Mouse (Mus musculus) neural tube, embryonic 11.5 days (tissue): ENCODE measurements at regions not wholly inside any gene's neighbourhood (a gene's known extent, or its start where the extent isn't known, plus 50 kb on each side); places are given as distances from the start of the nearest gene placed in this dataset.
"Not testable (repeated sequence)": the region's sequence is repeated elsewhere in the genome, so short reads cannot be mapped to it uniquely, and the experiment has no call there.

Experiments
- ATAC-seq: fragments of 200-750 bp; cut with Nextera tagmentation; 2 replicates; pipeline ENCODE4 v1.8.0; 2017; ENCODE audit warnings: moderate number of reproducible peaks, mild to moderate bottlenecking, moderate TSS enrichment, moderate library complexity; ENCODE audit not compliant: insufficient read depth, low FRiP score, low TSS enrichment
- DNase-seq: peaks from one replicate; pipeline ENCODE4 v3.0.0-alpha.2; 2015; ENCODE audit warnings: low spot score
- H3K27ac ChIP-seq: fragments of 300-500 bp; sonication (generic); 2 replicates; pipeline ENCODE4 v1.5.1; 2014; ENCODE audit warnings: low read depth, mild to moderate bottlenecking, low read length
- H3K27me3 ChIP-seq: fragments of 300-500 bp; sonication (generic); 2 replicates; pipeline ENCODE4 v1.6.1; 2014; ENCODE audit warnings: mild to moderate bottlenecking, low read length, mixed read lengths; ENCODE audit not compliant: control insufficient read depth, insufficient read depth
- H3K36me3 ChIP-seq: fragments of 300-500 bp; sonication (generic); 2 replicates; pipeline ENCODE4 v1.6.1; 2014; ENCODE audit warnings: mild to moderate bottlenecking, low read length, moderate library complexity, mixed read lengths; ENCODE audit not compliant: control insufficient read depth, insufficient read depth
- H3K4me1 ChIP-seq: fragments of 300-500 bp; sonication (generic); 2 replicates; pipeline ENCODE4 v1.6.1; 2014; ENCODE audit warnings: low read length, mixed read lengths; ENCODE audit not compliant: control insufficient read depth, insufficient read depth
- H3K4me2 ChIP-seq: fragments of 300-500 bp; sonication (generic); 2 replicates; pipeline ENCODE4 v1.6.1; 2014; ENCODE audit warnings: low read depth, mild to moderate bottlenecking, moderate library complexity
- H3K4me3 ChIP-seq: fragments of 300-500 bp; sonication (generic); 2 replicates; pipeline ENCODE4 v1.5.1; 2014; ENCODE audit warnings: low read depth, low read length
- H3K9ac ChIP-seq: fragments of 300-500 bp; sonication (generic); 2 replicates; pipeline ENCODE4 v1.6.1; 2014; ENCODE audit warnings: mild to moderate bottlenecking, low read length
- H3K9me3 ChIP-seq: fragments of 300-500 bp; sonication (generic); 2 replicates; pipeline ENCODE4 v1.6.1; 2016; ENCODE audit warnings: low read length; ENCODE audit not compliant: control insufficient read depth
- WGBS: fragments of 180-500 bp; shearing (Covaris S2); extraction: QIAGEN DNeasy Blood & Tissue Kit; methylation state at CpG from one replicate; pipeline ENCODE4 v1.1.7; 2014; 5-methylcytosine and 5-hydroxymethylcytosine counted together

DNA sequence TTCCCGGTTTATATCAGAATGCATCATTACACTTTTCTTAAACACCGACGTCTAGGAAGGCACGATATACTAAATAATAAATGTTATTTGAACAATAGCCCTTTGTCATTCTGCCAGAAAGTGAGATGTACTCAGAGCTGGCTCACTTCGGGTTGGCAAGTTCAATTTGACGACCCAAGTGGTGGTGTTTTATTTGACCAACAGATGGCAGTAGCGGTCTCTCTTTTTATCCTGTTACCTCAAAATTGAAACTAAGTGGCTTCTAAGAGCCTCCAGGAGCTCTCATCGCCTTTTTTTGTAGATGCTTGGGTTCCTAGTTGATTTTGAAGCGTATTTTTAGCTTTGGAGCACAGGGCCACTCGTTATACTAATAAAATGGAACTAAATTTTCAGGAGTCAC, 66.7 kb upstream of the Chmp2b start:
- Histone ChIP-seq H3K4me2 (no peak overlapping the region), H3K27ac (no peak overlapping the region), H3K27me3 (no peaks in the 10 kb centered on the region), H3K4me1 (no peaks in the 10 kb centered on the region), H3K9me3 (no peaks in the 10 kb centered on the region), H3K4me3 (no peak overlapping the region), H3K36me3 (no peaks in the 10 kb centered on the region), H3K9ac (no peak overlapping the region)
- ATAC-seq (peak; percentile 46; the same call in 1 of the 2 replicates), DNase-seq (peak; percentile 58)
- WGBS: 16% methylated on average over 10 of the region's 10 CpGs

DNA sequence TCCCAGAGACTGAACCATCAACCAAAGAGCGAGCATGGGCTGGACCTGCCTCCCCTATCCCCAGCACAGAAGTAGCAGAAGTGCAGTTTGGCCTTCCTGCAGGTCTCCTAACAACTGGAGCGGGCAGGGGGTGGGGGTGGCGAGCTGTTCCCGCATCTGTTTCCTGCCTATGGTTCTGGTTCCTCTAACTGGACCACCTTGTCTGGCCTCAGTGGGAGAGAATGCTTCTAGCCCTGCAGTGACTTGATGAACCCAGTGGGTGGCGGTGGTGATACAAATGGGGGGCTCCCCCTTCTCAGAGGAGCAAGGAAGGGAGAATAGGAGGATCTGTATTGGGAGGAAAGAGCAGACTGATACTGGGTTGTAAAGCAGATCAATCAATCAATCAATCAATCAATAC, 69.2 kb upstream of the Chmp2b start:
- H3K27ac ChIP-seq: no peak overlapping the region
- no peaks in the 10 kb centered on the region for H3K27me3 ChIP-seq
- H3K9me3 ChIP-seq: no peaks in the 10 kb centered on the region
- H3K36me3 ChIP-seq: no peaks in the 10 kb centered on the region
- ATAC-seq: no peak
- WGBS: 58% methylated on average over 5 of the region's 5 CpGs
- H3K4me2 ChIP-seq: no peak overlapping the region
- no peak overlapping the region for H3K9ac ChIP-seq
- H3K4me1 ChIP-seq: no peaks in the 10 kb centered on the region
- no peak for DNase-seq
- H3K4me3 ChIP-seq: no peak overlapping the region

- H3K36me3 ChIP-seq, H3K27me3 ChIP-seq, H3K27ac ChIP-seq, DNase-seq, H3K4me1 ChIP-seq, H3K9me3 ChIP-seq, H3K9ac ChIP-seq, H3K4me2 ChIP-seq, ATAC-seq, H3K4me3 ChIP-seq: not testable (repeated sequence)
- 91% methylated on average over 3 of the region's 3 CpGs for WGBS
These were observed 84.2 kb upstream of the Chmp2b start for GRCm38 (mm10) chr16:65646741-65647140.

GRCm38 (mm10) chr16:65649061-65649460, 86.5 kb upstream of the Chmp2b start:
- Histone ChIP-seq H3K4me3 (no peak overlapping the region), H3K9me3 (no peaks in the 10 kb centered on the region), H3K27me3 (no peaks in the 10 kb centered on the region), H3K9ac (no peak overlapping the region), H3K4me1 (no peaks in the 10 kb centered on the region), H3K36me3 (no peaks in the 10 kb centered on the region), H3K4me2 (no peak overlapping the region), H3K27ac (no peak overlapping the region)
- ATAC-seq (no peak), DNase-seq (no peak)
- 67% methylated on average over 3 of the region's 3 CpGs for WGBS

DNA sequence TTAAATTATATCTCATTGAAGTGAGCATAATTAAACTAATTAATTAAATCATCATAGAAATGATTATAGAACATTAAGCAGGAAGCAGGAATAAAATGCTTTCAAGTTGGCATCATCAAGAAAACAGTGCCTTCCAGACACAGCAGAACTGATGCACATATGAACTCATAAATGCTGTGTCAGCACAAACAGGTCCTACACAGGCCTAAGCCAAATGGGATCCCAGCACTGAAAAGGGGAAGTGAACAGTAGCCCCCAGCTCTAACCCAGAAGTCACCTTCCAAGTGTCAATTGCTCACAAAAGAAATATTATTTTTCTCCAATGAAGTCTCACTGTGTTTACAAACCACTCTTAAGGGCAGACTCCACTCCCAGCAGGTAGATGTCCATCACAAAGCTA, 93.0 kb upstream of the Chmp2b start:
- DNase-seq (no peak), ATAC-seq (no peak)
- Histone ChIP-seq H3K36me3 (no peaks in the 10 kb centered on the region), H3K4me3 (no peak overlapping the region), H3K27me3 (no peaks in the 10 kb centered on the region), H3K4me1 (no peaks in the 10 kb centered on the region), H3K27ac (no peak overlapping the region), H3K9ac (no peak overlapping the region), H3K9me3 (no peaks in the 10 kb centered on the region), H3K4me2 (no peak overlapping the region)

- ATAC-seq (no peak), DNase-seq (no peak)
- Histone ChIP-seq H3K4me3 (no peak overlapping the region), H3K9ac (no peak overlapping the region), H3K27ac (no peak overlapping the region), H3K36me3 (no peaks in the 10 kb centered on the region), H3K4me1 (no peaks in the 10 kb centered on the region), H3K27me3 (no peaks in the 10 kb centered on the region), H3K4me2 (no peak overlapping the region), H3K9me3 (no peaks in the 10 kb centered on the region)
- 58% methylated on average over 2 of the region's 2 CpGs for WGBS
These were observed 95.3 kb upstream of the Chmp2b start for GRCm38 (mm10) chr16:65657829-65658228.

- Histone ChIP-seq H3K27ac (no peak overlapping the region), H3K9me3 (no peaks in the 10 kb centered on the region), H3K4me1 (no peaks in the 10 kb centered on the region), H3K4me2 (no peak overlapping the region), H3K27me3 (no peaks in the 10 kb centered on the region), H3K9ac (no peak overlapping the region), H3K36me3 (no peaks in the 10 kb centered on the region), H3K4me3 (no peak overlapping the region)
- peak; percentile 67; the same call in 1 of the 2 replicates for ATAC-seq
- DNase-seq: peak; percentile 22
- WGBS: 63% methylated on average over 3 of the region's 3 CpGs
These were observed 102.3 kb upstream of the Chmp2b start for GRCm38 (mm10) chr16:65664787-65665186.

DNA sequence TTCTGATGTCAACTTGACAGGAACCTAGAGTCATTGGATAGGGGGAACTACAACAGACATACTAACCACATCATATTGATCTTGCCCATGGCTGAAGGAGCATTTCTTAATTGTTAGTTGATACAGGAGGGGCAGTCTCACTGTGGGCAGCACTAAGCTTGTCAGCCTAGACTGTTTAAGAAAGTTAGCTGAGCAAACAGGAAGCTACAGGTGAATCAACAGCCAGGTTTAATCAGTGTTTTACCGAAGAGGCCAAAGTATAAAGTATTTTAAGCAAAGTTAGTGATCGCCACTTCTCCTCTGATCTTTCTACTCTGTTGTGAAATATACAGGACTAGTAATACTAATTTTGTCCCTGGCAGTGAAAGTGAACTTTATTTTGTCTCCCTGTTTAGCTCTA, 109.6 kb upstream of the Chmp2b start:
- Histone ChIP-seq H3K4me2 (no peak overlapping the region), H3K4me3 (no peak overlapping the region), H3K9ac (no peak overlapping the region), H3K36me3 (no peaks in the 10 kb centered on the region), H3K27me3 (no peaks in the 10 kb centered on the region), H3K9me3 (no peaks in the 10 kb centered on the region), H3K4me1 (no peaks in the 10 kb centered on the region), H3K27ac (no peak overlapping the region)
- ATAC-seq (no peak), DNase-seq (no peak)
- WGBS: 94% methylated on average over 2 of the region's 2 CpGs

DNA sequence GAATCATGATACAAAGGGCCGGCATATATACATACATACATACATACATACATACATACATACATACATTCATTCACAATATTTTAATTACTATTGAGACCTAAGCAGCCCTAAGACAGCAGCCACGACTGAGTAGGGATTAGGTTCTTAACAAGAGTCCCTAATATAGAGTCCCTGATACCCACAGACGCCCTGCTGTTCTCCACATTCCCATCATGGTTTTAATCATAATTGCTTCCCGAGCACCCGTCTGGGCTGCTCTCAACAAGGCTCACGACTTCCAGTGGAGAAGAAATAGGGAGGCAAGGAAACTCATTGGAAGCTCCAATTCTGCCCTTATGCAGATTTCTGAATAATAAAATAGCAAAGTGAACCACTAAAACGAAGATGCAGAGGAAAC, 120.6 kb upstream of the Chmp2b start:
- H3K36me3 ChIP-seq: no peaks in the 10 kb centered on the region
- no peak overlapping the region for H3K27ac ChIP-seq
- WGBS: 75% methylated on average over 7 of the region's 7 CpGs
- ATAC-seq: no peak
- H3K9ac ChIP-seq: no peak overlapping the region
- no peak for DNase-seq
- no peaks in the 10 kb centered on the region for H3K4me1 ChIP-seq
- H3K4me3 ChIP-seq: no peak overlapping the region
- H3K9me3 ChIP-seq: no peaks in the 10 kb centered on the region
- H3K27me3 ChIP-seq: no peaks in the 10 kb centered on the region
- H3K4me2 ChIP-seq: no peak overlapping the region
